Mouse (Mus musculus) spleen, postnatal 36 days (tissue): ENCODE measurements around the gene Hist1h2bj.

Experiments
- DNase-seq, 2 experiments: peaks; one replicate each; pipeline ENCODE4 v3.0.0; 2022; ENCODE audit warnings: low spot score in 2 of 2, mixed read lengths in 1 of 2

Hist1h2bj gene

DNA sequence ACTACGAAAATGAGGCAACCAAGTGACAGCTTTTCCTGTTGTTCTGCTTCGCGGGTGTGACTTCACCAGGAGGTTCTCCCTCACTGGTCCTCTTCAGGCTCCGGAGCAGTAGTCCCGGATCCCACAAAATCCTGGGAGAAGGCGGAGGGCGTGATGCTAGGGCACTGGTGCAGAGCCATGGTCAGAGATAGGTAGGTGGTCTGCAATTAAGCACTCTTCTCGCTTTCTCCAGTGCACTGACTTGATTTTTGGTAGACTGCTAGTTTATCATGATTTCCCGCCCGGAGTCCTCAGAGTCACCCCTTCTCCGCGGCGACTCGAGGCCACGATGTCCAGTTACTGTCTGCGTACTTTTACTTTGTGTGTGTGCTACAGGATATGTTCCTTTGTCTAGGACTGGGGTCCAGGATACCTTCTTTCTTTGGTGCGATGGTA is 28.6 kb upstream of the Hist1h2bj start:
- no peak for DNase-seq

DNA sequence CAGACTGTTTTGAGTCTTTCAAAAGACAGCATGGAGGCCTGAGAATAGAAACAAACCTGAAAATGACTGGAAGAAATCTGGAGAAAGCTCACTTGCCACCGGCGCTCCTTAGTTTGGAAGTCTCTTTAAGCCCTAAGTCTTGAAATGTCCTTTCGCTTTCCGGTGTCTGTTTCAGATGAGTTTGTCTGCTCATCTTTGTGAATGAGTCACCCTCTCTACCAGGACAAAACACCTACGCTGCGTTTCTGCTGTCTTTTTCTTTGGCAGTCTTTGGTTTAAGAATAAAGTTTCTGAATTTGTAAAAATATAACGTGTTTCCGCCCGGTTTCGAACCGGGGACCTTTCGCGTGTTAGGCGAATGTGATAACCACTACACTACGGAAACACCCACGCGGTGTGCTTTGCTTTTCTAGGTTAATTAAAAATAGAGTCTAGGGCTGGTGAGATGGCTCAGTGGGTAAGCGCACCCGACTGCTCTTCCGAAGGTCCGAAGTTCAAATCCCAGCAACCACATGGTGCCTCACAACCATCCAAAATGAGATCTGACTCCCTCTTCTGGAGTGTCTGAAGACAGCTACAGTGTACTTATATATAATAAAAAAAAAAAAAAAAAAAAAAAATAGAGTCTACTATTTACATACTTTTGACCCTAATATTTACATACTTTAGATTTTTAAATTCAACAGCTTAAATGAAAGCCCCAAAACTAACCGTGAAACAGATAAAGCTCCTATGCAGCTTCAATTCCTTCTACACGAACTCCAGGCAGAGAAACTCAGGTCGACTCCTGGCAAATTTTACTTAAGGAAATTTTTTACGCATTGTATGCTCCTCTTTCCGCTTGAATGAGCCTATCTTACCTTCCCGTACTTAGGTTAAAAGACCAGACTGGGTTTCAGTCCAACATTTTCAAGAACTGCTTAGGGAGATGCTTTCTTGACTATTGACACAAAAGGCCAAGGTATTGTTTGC is 27.2 kb upstream of the Hist1h2bj start:
- DNase-seq: peak; percentile 81 to 86

DNA sequence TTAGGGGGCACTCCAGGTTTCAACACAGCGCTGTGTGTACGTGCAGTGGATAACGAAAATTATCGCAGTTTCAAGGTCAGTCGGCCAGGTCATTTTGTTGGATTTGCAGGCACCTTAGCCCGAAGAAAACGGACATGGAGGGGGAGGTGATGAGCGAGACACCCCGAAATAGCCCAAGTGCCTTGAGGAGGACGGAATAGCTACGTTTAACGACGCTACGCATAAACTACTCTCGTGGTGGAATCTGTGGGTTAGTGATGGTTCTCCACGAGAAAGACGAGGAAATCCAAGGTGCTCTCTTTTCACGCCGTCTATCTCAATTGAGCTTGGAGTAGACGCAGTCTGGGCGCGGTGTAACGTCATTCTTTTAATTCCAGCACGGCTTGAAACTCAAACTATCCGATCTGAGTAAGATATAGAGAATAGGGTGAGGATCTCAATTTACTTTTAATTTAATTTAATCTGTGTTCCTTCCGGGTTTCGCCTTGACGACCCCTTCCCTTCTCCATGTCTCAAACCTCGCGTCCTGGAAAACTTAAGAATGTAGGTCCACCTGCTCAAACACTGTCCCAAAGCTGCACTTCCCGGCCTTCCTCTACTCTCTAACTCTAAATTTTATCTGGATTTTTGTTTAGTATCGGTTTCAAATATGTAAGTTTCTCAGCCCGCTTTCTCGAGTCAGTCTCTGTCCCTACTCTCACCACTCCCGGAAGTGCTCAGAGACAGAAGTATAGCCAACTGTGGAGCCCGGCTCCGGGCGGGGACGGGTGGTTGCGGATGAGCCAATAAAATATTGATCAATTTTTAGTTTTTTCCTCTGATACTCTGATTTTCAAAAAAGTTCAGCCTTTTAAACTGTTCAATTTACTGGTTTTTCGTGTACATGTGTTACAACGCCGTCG is 22.8 kb upstream of the Hist1h2bj start:
- DNase-seq: peak; percentile 59 to 66

DNA sequence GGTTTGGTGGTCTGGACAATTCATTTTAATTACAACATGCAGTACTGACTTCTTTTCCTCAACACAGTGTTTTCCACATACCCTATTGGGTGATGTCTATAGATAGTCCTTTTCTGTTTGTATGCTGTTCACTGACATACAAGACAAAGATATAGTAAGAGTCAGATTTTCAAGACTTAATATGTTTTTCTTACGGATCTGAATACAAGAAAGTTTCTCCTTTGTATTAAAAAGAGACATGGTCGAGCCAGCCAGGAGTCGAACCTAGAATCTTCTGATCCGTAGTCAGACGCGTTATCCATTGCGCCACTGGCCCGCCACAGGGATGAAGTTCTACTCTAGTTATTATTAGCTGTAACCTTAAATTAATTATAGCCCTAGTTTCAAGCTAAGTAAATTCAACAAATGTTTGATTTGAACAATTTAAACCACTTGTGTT is 22.1 kb upstream of the Hist1h2bj start:
- DNase-seq: peak; percentile 62 to 71

DNA sequence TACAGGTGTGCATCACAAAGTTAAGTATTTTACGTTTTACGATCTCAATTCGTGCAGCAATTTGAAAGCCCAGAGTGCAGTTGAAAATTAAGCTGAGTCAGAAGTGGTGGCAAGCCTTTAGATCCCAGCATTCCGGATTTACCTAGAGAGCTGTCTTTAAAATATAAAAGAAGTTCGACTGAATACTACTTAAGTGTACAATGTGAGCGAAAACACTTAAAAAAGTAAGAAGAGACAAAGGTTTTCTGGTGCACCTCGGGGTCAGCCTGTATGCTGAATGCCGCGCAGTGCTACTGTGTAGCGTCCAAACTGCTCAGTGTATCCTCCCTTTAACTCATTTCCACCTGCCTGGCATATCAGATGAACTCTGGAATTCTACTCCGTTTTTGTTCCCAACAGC is 21.4 kb upstream of the Hist1h2bj start:
- DNase-seq: no peak

DNA sequence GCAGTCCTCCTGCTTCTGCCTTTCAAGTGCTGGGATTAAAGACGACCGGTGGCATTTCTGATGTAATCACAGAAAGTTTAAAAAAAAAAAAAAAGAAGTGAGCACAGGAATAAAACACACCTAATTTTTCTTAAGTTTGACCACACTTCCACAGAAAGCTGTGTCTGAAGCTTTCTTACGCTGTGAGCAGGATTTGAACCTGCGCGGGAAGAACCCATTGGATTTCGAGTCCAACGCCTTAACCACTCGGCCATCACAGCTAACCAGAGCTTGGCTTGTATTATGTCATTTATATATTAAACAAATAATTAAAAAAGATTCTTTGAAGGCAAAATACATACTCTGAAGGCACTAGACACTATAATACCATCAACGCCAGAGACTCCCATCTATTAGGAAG is 20.8 kb upstream of the Hist1h2bj start:
- peak; percentile 72 to 81 for DNase-seq

DNA sequence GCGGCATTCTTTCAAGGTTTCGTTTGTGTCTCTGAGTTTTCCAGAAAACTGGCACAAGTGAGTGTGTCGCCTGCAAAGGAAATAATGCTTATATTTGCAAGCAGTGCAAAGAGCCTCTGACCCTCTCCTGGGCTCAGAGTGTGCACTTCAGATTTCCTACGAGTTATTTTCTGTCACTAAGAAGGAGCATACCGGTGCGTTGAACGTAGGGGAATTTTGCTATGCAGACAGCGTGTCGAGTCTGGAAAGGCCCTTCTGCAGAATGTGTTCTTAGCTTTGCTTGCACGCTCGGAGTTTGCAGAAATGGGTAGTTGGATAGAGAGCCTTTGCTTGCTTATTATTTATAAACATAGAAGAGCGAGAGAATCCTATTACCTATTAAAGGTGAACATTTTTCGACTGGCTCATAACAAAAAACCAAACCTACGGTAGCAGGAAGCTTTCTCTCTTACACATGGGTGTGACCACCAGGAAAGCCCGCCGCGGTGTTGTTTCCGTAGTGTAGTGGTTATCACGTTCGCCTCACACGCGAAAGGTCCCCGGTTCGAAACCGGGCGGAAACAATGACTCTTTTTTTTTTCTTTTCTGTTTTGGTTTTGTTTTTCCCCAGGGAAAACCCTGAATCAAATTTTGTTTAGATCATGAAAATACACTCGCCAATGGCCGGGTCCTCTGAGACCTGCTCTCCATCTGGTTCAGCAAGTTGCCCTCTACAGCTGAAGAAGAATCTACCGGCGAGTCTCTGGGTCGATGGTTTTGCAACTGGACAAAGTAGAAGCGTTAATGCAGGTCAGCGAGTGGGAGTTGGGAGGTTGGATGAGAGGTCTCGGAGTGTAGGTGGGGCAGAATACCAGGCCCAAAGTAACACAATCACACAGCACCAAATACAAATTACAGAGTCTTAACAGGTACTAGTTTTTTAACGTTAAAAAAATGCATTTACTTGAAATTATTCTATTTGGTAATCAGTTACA is 16.7 kb upstream of the Hist1h2bj start:
- DNase-seq: peak; percentile 76 to 87

DNA sequence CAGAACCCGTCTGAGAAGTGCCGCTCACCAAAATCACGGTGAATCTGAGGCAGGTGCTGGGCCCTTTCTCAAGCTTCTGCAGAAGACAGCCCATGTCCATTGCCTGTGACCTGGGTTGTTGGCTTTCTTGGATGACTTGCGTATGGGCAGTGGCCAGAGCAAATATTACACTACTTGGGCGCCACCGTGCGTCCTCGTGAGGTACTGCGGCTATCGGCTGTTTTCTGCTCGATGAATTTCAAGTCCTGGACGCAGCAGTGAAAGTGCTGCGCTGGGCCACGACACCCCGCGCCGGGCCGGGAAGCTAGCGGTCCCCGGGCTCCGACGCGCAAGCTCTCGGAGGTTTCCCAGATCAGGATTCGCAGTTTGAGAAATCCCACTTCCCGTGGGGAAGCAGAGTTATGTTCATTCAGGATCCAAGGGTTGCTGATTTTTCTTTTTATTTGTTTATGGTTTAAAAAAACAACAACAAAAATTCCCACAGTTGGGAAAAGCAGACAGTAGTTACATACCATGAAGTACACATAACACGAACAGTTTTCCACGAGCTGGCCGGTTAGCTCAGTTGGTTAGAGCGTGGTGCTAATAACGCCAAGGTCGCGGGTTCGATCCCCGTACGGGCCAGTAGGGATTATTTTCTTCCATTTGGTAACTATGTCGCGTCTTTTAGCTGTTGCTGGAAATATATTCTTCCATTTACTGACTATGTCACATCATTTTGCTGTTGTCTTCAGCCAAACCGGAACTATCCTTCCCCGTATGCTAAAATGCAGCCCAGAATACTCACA is 14.1 kb upstream of the Hist1h2bj start:
- peak; percentile 85 to 92 for DNase-seq

DNA sequence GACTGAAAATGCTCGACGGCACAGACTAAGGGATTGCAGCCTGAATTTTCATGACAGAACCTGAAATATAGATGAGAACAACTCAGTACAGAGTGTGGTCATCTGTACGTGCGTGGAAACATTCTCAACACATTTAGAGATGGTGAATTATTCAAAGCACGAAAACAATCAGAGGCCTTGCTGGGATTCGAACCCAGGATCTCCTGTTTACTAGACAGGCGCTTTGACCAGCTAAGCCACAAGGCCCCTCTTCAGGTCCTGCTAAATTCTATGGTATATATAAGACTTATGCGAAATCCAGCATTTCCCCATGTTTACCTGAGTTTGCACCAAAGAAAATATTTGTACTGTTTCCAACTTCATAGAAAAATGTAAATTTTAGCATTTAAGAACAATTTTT is 13.1 kb upstream of the Hist1h2bj start:
- DNase-seq: no peak

DNA sequence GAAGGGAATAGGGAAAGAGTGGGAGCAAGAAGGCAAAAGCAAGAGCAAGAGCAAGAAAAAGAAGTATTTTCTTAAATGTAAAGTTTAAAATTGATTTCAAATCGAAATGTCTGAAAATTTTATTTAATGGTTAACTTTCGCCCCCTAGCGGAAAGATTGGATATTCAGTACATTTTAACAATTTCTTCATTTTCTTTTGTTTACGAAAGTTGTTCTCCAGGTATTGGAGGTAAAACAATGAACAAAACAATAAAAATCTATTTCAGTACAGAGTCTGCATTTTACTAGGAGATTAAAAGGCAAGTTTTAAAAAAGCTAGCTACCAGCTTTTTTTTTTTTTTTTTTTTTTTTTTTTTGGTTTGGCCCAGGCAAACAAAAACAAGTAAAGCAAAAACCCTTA is 12.5 kb upstream of the Hist1h2bj start:
- DNase-seq: no peak

DNA sequence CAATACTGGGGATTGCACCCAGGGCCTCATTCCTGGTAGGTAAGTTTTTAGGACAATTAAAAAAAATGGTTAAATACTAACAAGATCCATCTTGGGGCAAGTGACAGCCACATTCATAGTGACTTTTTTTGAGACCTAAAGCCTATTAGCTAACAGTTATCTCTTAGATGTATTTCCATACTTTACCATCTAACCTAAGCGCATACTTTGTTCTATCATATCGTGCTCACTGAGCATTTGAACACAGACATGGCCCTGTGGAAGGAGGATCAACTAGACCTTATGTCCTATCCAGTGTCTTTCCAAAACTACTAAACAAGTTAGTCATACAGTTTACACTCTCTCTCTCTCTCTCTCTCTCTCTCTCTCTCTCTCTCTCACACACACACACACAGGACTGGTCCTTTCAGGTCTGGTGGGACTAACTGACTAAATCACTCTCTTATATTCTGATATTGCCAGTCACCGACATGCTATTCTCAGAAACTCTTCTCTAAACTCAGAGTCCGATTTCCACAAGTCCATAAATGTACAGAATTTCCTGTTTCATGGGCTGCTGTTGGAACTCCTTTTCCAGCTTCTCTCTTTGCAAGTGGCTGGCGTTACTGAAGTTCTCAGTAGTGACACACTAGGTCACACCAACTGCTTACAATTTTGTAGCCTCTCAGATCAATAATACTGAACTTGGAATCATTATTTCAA is 9.1 kb upstream of the Hist1h2bj start:
- DNase-seq: no peak

DNA sequence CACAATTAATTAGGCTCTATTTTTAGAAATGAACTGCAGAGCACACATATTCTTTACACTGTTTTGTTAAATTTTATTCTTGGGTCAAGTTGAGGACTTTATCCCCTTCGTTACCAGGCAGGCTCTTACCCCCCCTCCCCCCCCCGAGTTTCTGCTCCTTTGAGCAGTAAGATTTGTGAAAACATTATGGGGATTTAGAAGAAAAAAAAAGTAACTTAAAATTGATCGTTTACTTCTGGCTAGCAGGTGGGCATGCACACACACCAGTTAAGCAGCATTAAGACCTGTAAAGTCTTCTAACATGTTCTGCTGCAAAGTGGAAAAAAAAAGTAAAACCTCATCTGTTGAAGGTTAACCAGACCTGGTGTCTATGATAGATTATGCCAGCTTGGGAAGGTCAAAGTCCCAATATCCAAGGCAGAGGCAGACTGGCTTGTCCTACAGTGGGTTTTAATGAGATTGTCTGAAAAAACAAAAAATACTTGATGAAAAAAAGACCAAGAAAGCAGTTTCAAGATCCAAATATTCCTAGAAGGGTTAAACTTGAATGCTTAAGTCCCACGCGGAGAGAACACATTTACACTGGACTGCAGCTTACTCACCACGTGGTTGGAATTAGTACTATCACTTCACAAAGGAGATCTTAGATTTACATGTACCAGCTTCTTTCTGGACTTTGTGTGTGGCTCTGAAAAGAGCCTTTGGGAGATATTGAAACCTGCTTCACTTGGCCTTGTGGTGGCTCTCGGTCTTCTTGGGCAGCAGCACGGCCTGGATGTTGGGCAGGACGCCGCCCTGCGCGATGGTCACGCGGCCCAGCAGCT is 8.4 kb upstream of the Hist1h2bj start:
- DNase-seq: no peak

DNA sequence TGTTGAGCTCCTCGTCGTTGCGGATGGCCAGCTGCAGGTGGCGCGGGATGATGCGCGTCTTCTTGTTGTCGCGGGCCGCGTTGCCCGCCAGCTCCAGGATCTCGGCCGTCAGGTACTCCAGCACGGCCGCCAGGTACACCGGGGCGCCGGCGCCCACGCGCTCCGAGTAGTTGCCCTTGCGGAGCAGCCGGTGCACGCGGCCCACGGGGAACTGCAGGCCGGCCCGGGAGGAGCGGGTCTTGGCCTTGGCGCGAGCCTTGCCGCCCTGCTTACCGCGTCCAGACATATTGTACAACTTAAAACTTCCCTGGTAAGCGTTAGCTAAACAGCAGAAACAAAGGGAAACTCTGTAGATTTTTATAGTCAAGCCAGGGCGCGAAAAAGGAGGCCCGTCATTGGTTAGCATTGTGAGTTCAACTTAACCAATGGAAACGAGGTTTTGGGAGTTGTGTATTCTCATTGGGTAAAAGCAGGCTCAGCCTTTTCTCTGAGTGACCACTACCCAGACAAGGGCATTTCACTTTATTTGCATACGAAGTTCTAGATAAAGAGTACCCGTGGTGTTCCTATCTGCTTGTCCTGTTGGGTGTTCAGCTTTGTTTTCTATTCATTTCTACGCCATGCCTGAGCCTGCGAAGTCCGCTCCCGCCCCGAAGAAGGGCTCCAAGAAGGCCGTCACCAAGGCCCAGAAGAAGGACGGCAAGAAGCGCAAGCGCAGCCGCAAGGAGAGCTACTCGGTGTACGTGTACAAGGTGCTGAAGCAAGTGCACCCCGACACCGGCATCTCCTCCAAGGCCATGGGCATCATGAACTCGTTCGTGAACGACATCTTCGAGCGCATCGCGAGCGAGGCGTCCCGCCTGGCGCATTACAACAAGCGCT is 7.5 kb upstream of the Hist1h2bj start, which contains the start of the genes Hist1h2ah and Hist1h2bk:
Gene Hist1h2ah, minus strand, starts transcription at position 302 of the 882 bp plus-strand sequence.
Gene Hist1h2bk, plus strand, starts transcription at position 604 of the 882 bp plus-strand sequence.
- DNase-seq: peak; percentile 86 to 93

DNA sequence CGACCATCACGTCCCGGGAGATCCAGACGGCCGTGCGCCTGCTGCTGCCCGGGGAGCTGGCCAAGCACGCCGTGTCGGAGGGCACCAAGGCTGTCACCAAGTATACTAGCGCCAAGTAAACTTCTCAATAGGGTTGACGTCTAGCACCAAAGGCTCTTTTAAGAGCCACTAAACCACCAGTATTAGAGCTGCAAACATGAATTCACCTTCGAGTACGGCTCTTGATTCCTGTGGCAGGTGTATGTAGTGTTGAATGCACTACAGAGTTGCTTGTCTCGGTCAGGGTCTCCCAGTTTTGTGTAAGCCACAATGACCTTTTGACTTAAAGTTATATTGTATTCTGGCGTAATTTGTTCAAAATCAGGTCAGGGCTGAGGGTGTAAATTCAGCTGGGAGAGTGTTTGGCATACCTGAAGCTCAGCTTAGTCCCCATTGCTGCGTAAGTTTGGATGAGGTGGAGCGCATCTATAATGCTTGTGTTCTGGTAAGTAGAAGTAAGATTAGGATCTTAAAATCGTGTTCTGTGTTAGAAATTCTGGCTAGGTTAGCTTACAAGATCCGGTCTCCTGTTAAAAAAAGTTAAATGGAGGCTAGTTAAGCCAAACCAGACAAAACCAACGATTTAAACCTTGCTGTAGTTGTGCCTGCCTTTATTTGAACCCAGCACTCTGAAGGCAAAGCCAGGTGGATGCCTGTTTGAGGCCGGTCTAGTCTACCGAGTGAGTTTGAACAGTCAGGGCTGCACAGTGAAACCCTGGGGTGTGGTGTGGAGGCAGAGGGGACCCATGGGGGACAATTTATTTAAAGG is 6.7 kb upstream of the Hist1h2bj start:
- DNase-seq: no peak

DNA sequence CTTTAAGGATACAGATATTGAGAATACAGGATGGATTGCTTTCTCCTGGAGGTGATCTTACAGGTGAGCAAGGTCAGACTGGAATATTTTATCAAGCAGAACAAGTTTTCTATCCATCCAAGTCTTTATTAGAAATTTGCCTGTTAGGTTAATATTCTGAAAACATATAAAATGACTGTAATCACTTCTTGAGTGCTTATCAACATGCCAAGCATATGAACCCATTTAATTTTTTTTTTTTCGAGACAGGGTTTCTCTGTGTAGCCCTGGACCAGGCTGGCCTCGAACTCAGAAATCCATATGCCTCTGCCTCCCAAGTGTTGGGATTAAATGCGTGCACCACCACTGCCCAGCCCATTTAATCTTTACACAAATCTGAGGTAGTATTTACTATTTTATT is 6.0 kb upstream of the Hist1h2bj start:
- no peak for DNase-seq

DNA sequence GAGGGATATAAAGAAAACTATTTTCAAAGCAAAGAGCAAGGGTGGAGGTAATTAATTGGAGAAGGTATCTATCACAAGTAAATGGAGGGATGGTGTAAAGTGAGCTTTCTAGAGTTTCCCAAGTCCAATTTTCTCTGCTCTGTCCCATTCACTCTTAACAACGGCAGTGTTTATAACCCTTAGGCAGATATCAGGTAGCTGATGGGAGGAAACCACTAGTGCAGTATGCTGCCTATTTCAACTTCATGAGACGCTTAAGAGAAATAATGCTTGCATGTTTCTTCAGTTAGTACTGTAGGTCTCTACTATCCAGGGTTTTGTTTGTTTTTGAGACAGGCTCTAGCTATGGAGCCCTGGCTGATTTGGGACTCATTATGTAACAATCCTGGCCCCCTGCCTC is 5.6 kb upstream of the Hist1h2bj start:
- DNase-seq: no peak

DNA sequence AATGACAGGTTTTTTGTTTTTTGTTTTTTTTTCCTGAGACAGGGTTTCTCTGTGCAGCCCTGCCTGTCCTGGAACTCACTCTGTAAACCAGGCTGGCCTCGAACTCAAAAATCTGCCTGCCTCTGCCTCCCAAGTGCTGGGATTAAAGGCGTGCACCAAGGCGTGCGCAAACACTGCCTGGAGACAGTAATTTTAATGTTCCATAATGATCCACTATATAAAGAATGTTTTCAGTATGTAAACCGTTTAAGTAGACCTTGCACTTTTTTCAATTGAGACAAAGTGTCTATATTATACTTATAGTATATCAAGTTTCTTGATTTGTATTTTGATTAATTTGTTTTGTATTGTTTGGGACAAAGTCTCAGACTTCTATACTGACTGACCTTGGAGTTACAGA is 3.6 kb upstream of the Hist1h2bj start:
- DNase-seq: no peak
